Mouse (Mus musculus): ENCODE measurements around the gene Vav3. TPM values are rescaled to one million over a fixed set of nuclear protein-coding genes. Genes with fewer than 3 reads are reported as not detected.
"Not testable (repeated sequence)": the region's sequence is repeated elsewhere in the genome, so short reads cannot be mapped to it uniquely, and the experiment has no call there.

Vav3 gene
- polyA plus RNA-seq, 1 experiment = 8.8 TPM

GRCm38 (mm10) chr3:109423440-109424079, 83.1 kb downstream of the Vav3 start:
- whole genome bisulfite sequencing = 67% methylated on average over 5 of the region's 5 CpGs
- Histone ChIP-seq H3K27ac (ENCODE audit: insufficient read depth, low read length) (no peak overlapping the region), H3K4me3 (replicated peaks; ENCODE audit: insufficient read depth, low read depth, low read length) (no peak overlapping the region), H3K27me3 (ENCODE audit: control insufficient read depth, insufficient read depth, low read length) (no peaks in the 10 kb centered on the region; the same call in 1 of the 2 replicates), H3K4me1 (ENCODE audit: control insufficient read depth, insufficient read depth, low read length) (no peaks in the 10 kb centered on the region)
- DNase-seq = no peak
- TF ChIP-seq POLR2A (IDR thresholded peaks at IDR 0.05; ENCODE audit: borderline replicate concordance, insufficient read depth, low read length) (no peak), CTCF (IDR thresholded peaks at IDR 0.05; ENCODE audit: borderline replicate concordance, insufficient read depth, low read depth, low read length) (no peak)

- no peaks in the 10 kb centered on the region for H3K27me3 ChIP-seq (ENCODE audit: control insufficient read depth, insufficient read depth, low read length)
- TF ChIP-seq POLR2A (IDR thresholded peaks at IDR 0.05; ENCODE audit: borderline replicate concordance, insufficient read depth, low read length) = no peak
- no peak overlapping the region for H3K4me3 ChIP-seq (replicated peaks; ENCODE audit: insufficient read depth, low read depth, low read length)
- H3K4me1 ChIP-seq (ENCODE audit: control insufficient read depth, insufficient read depth, low read length) = no peaks in the 10 kb centered on the region
- WGBS = 22% methylated on average over 1 of the region's 1 CpGs
- no peak for DNase-seq
- no peak overlapping the region for H3K27ac ChIP-seq (ENCODE audit: insufficient read depth, low read length)
Measured at GRCm38 (mm10) chr3:109431285-109431684, 90.8 kb downstream of the Vav3 start.

- no peak overlapping the region for H3K4me3 ChIP-seq (replicated peaks; ENCODE audit: insufficient read depth, low read depth, low read length)
- no peaks in the 10 kb centered on the region for H3K4me1 ChIP-seq (ENCODE audit: control insufficient read depth, insufficient read depth, low read length)
- 97% methylated on average over 2 of the region's 2 CpGs for WGBS
- no peak for DNase-seq
- H3K27ac ChIP-seq (ENCODE audit: insufficient read depth, low read length) = no peak overlapping the region
- TF ChIP-seq CTCF (IDR thresholded peaks at IDR 0.05; ENCODE audit: borderline replicate concordance, insufficient read depth, low read depth, low read length) (no peak), POLR2A (IDR thresholded peaks at IDR 0.05; ENCODE audit: borderline replicate concordance, insufficient read depth, low read length) (no peak)
- no peaks in the 10 kb centered on the region for H3K27me3 ChIP-seq (ENCODE audit: control insufficient read depth, insufficient read depth, low read length)
Measured at GRCm38 (mm10) chr3:109438552-109438951, 98.1 kb downstream of the Vav3 start.

GRCm38 (mm10) chr3:109439253-109439652, 98.8 kb downstream of the Vav3 start:
- no peak overlapping the region for H3K4me3 ChIP-seq (replicated peaks; ENCODE audit: insufficient read depth, low read depth, low read length)
- TF ChIP-seq CTCF (IDR thresholded peaks at IDR 0.05; ENCODE audit: borderline replicate concordance, insufficient read depth, low read depth, low read length) = no peak
- TF ChIP-seq POLR2A (IDR thresholded peaks at IDR 0.05; ENCODE audit: borderline replicate concordance, insufficient read depth, low read length) = no peak

GRCm38 (mm10) chr3:109440001-109440400, 99.5 kb downstream of the Vav3 start:
- DNase-seq = no peak
- H3K4me3 ChIP-seq (replicated peaks; ENCODE audit: insufficient read depth, low read depth, low read length) = no peak overlapping the region
- WGBS = 60% methylated on average over 6 of the region's 6 CpGs
- no peaks in the 10 kb centered on the region for H3K4me1 ChIP-seq (ENCODE audit: control insufficient read depth, insufficient read depth, low read length)
- no peak overlapping the region for H3K27ac ChIP-seq (ENCODE audit: insufficient read depth, low read length)
- H3K27me3 ChIP-seq (ENCODE audit: control insufficient read depth, insufficient read depth, low read length) = no peaks in the 10 kb centered on the region
- TF ChIP-seq POLR2A (IDR thresholded peaks at IDR 0.05; ENCODE audit: borderline replicate concordance, insufficient read depth, low read length) (no peak), CTCF (IDR thresholded peaks at IDR 0.05; ENCODE audit: borderline replicate concordance, insufficient read depth, low read depth, low read length) (no peak)

More at GRCm38 (mm10) chr3:109439253-109439652, 98.8 kb downstream of the Vav3 start:
- WGBS = 83% methylated on average over 8 of the region's 8 CpGs
- no peak for DNase-seq
- no peaks in the 10 kb centered on the region for H3K27me3 ChIP-seq (ENCODE audit: control insufficient read depth, insufficient read depth, low read length)
- no peak overlapping the region for H3K27ac ChIP-seq (ENCODE audit: insufficient read depth, low read length)
- no peaks in the 10 kb centered on the region for H3K4me1 ChIP-seq (ENCODE audit: control insufficient read depth, insufficient read depth, low read length)

- H3K27ac ChIP-seq (ENCODE audit: insufficient read depth, low read length) = no peak overlapping the region
- 73% methylated on average over 3 of the region's 3 CpGs for WGBS
- H3K4me1 ChIP-seq (ENCODE audit: control insufficient read depth, insufficient read depth, low read length) = no peaks in the 10 kb centered on the region
- H3K4me3 ChIP-seq (replicated peaks; ENCODE audit: insufficient read depth, low read depth, low read length) = no peak overlapping the region
- no peak for DNase-seq
- H3K27me3 ChIP-seq (ENCODE audit: control insufficient read depth, insufficient read depth, low read length) = no peaks in the 10 kb centered on the region
- no peak for TF ChIP-seq POLR2A (IDR thresholded peaks at IDR 0.05; ENCODE audit: borderline replicate concordance, insufficient read depth, low read length)
- no peak for TF ChIP-seq CTCF (IDR thresholded peaks at IDR 0.05; ENCODE audit: borderline replicate concordance, insufficient read depth, low read depth, low read length)
Measured at GRCm38 (mm10) chr3:109444077-109444476, 103.6 kb downstream of the Vav3 start.

- 82% methylated on average over 4 of the region's 4 CpGs for WGBS
- H3K27me3 ChIP-seq (ENCODE audit: control insufficient read depth, insufficient read depth, low read length) = no peaks in the 10 kb centered on the region
Measured at GRCm38 (mm10) chr3:109446903-109447302, 106.5 kb downstream of the Vav3 start.

GRCm38 (mm10) chr3:109448249-109448648, 107.8 kb downstream of the Vav3 start:
- H3K27ac ChIP-seq (ENCODE audit: insufficient read depth, low read length); H3K27me3 ChIP-seq (ENCODE audit: control insufficient read depth, insufficient read depth, low read length); H3K4me1 ChIP-seq (ENCODE audit: control insufficient read depth, insufficient read depth, low read length); H3K4me3 ChIP-seq (replicated peaks; ENCODE audit: insufficient read depth, low read depth, low read length); DNase-seq: not testable (repeated sequence)
- 91% methylated on average over 5 of the region's 5 CpGs for WGBS

More at GRCm38 (mm10) chr3:109446903-109447302, 106.5 kb downstream of the Vav3 start:
- no peak for DNase-seq
- Histone ChIP-seq H3K4me1 (ENCODE audit: control insufficient read depth, insufficient read depth, low read length) (no peaks in the 10 kb centered on the region), H3K27ac (ENCODE audit: insufficient read depth, low read length) (no peak overlapping the region), H3K4me3 (replicated peaks; ENCODE audit: insufficient read depth, low read depth, low read length) (no peak overlapping the region)
- no peak for TF ChIP-seq POLR2A (IDR thresholded peaks at IDR 0.05; ENCODE audit: borderline replicate concordance, insufficient read depth, low read length)
- no peak for TF ChIP-seq CTCF (IDR thresholded peaks at IDR 0.05; ENCODE audit: borderline replicate concordance, insufficient read depth, low read depth, low read length)
